Mouse (Mus musculus) lung, embryonic 15.5 days (tissue): Measurements from ENCODE around the gene Ppp1r13b. TPM values are rescaled to one million over a fixed set of nuclear protein-coding genes. Genes with fewer than 3 reads are reported as not detected.

Source experiments
- ATAC-seq: fragments of 200-750 bp; cut with Nextera tagmentation; 2 replicates; pipeline ENCODE4 v1.8.0; 2017; ENCODE audit warnings: moderate number of reproducible peaks, borderline replicate concordance; ENCODE audit not compliant: low FRiP score, low TSS enrichment; ENCODE audit errors: extremely low read depth
- H3K27ac ChIP-seq: fragments of 300-500 bp; sonication (generic); 2 replicates; pipeline ENCODE4 v1.5.1; 2015; ENCODE audit warnings: moderate library complexity, mild to moderate bottlenecking, inconsistent platforms
- H3K27me3 ChIP-seq: fragments of 300-500 bp; sonication (generic); 2 replicates; pipeline ENCODE4 v1.6.1; 2015; ENCODE audit warnings: inconsistent platforms
- H3K36me3 ChIP-seq: fragments of 300-500 bp; sonication (generic); 2 replicates; pipeline ENCODE4 v1.6.1; 2015; ENCODE audit warnings: inconsistent platforms
- H3K4me1 ChIP-seq: fragments of 300-500 bp; sonication (generic); 2 replicates; pipeline ENCODE4 v1.6.1; 2015; ENCODE audit warnings: inconsistent platforms
- H3K4me2 ChIP-seq: fragments of 300-500 bp; sonication (generic); 2 replicates; pipeline ENCODE4 v1.6.1; 2015; ENCODE audit warnings: inconsistent platforms, mild to moderate bottlenecking, moderate library complexity
- H3K4me3 ChIP-seq: fragments of 300-500 bp; sonication (generic); 2 replicates; pipeline ENCODE4 v1.5.1; 2015; ENCODE audit warnings: mild to moderate bottlenecking, inconsistent platforms
- H3K9ac ChIP-seq: fragments of 300-500 bp; sonication (generic); 2 replicates; pipeline ENCODE4 v1.6.1; 2015; ENCODE audit warnings: inconsistent platforms
- H3K9me3 ChIP-seq: fragments of 300-500 bp; sonication (generic); 2 replicates; pipeline ENCODE4 v1.6.1; 2016; ENCODE audit warnings: inconsistent platforms
- WGBS: fragments of 180-500 bp; shearing (Covaris S2); methylation state at CpG from one replicate; pipeline ENCODE4 v1.1.7; 2015; 5-methylcytosine and 5-hydroxymethylcytosine counted together
- polyA plus RNA-seq: library from polyadenylated mRNA; unstranded; fragments of >200 nt; fragmentation: Nextera tagmentation; extraction: Ambion mirVana; gene quantifications from 2 replicates; pipeline ENCODE4 v1.2.1, GENCODE M21; 2015

The Ppp1r13b gene
- polyA plus RNA-seq, 1 experiment from 2014 or later: 25.6 TPM

DNA sequence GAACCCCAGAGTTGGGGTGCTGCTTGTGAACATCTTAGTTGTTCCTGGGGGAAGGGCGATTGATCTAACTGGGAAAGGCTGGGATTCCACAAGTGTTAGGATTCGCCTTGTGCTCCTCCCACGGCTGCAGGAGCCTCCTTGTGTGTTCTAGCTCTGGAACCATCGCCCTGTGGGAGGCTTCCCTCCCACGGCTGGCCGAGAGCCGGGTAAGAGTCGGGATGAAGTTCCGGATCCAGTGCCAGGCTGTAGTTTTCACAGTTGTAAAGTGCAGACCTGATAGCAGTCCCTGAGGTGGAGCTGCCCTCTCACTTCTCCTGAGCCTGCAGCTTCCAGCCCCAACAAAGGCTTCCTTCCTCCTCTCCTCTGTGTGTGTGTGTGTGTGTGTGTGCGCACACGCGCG lies 91.4 kb downstream of the Ppp1r13b start:
- Histone ChIP-seq H3K4me2 (peak overlapping the region; percentile 83), H3K9me3 (no peaks in the 10 kb centered on the region), H3K27ac (0 out of 2 replicates have a peak overlapping the region, but pooled peaks have one; percentile 96), H3K4me3 (peak overlapping the region; percentile 74; the same call in 1 of the 2 replicates), H3K27me3 (no peaks in the 10 kb centered on the region), H3K9ac (peak overlapping the region; percentile 20; the same call in 1 of the 2 replicates), H3K36me3 (no peaks in the 10 kb centered on the region), H3K4me1 (peaks cover 47% of the 10 kb centered on the region)
- WGBS: 48% methylated on average over 13 of the region's 13 CpGs
- ATAC-seq: no peak

DNA sequence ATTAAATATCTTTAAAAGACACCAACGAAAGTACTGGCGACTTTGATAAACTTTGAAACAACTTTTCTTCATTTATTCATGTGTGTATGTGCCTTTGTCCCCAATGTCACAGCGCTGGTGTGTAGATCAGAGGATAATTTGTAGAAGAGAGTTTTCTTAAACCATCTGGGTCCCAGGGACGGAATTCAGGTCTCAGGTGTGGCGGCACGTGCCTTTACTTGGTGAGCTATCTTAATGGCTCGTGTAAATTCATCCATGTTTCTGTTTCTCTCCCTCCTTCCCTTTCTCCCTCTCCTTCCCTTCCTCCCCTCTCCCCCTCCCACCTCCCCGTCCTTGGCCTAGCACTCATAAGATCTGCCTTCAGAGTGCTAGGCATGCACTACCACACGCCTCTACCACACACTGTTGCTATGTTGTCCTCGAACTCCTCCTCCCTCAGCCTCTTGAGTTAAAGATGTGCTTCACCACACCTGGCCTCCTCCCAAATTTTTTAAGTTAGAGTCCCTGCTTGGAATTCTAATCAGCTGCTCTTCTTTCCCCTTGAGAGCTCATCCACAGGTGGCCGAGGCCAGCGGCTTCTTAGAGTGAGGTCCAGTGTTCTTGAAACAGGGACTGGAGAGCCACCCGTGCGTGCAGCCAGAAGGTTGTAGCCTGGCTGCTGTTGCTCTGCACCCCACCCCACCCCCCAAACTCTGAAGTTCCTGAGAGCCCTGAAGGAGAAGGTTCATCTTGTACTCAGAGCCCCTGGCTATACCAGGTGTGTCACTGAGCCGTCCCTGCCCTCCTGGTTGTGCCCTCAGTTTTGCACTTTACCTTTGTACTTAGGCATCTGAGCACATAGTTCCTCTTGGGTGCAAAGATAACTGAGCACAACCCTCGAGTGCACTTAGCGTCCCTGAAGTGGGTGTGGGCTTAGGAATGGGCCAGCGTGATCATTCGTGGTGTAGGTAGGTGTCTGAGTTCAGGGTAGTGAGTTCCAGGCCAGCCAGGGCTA lies 92.8 kb downstream of the Ppp1r13b start:
- peak overlapping the region; percentile 74 for H3K4me3 ChIP-seq
- ATAC-seq: no peak
- WGBS: 16% methylated on average over 19 of the region's 19 CpGs
- H3K27me3 ChIP-seq: no peaks in the 10 kb centered on the region
- peak overlapping the region; percentile 96 for H3K27ac ChIP-seq
- peak overlapping the region; percentile 83 for H3K4me2 ChIP-seq
- H3K9me3 ChIP-seq: no peaks in the 10 kb centered on the region
- no peaks in the 10 kb centered on the region for H3K36me3 ChIP-seq
- H3K9ac ChIP-seq: peak overlapping the region; percentile 70
- H3K4me1 ChIP-seq: peaks cover 48% of the 10 kb centered on the region

DNA sequence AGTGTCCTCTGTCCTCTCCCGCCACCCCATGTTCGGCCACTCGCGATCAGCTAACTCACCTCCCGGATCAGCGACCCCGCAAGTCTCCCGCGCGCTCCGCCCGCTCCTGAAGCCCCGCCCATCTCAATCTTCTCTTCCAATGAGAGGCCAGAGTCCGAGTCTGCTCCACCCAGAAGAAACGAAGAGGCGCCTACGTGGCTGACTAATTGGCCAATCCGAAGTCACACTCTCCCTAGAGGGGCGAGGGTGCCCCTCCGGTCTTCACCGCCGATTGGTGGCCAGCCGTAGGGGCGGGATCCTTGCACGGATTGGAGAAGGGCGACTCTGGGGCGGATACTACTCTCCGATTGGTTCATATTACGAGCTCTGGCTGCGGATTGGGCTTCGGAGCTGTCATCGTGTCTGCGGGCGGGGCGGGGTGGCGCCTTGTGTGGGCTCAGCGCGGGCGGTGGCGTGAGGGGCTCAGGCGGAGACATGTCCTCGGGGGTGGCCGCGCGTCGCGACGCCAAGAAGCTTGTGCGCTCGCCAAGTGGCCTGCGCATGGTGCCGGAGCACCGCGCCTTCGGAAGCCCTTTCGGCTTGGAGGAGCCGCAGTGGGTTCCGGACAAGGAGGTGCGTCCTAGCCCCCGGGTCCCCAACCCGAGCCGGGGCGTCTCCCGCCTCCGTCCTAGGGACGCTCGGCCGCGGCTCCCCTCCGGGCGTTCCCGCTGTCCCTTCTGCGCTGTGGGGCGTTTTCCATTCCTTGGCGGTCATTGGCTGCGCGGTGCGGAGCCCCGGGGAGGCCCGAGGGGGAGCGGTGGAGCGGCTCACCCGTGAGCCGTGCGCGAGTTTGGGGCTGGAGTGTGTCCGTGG lies 93.9 kb downstream of the Ppp1r13b start, which contains the start of the genes Xrcc3 and Zfyve21:
Xrcc3 (minus strand) TSS at position 108 of the 852 bp plus-strand sequence.
Zfyve21 (plus strand) TSS at position 405 of the 852 bp plus-strand sequence.
- Histone ChIP-seq H3K9me3 (no peaks in the 10 kb centered on the region), H3K4me1 (peaks cover 53% of the 10 kb centered on the region), H3K27ac (peak within 1 kb of the TSS; percentile 96), H3K9ac (peak within 1 kb of the TSS; percentile 70), H3K36me3 (no peaks in the 10 kb centered on the region), H3K4me2 (peak within 1 kb of the TSS; percentile 83), H3K27me3 (no peaks in the 10 kb centered on the region), H3K4me3 (peak within 1 kb of the TSS; percentile 74)
- WGBS: 2% methylated on average over 87 of the region's 87 CpGs
- peak; percentile 98 for ATAC-seq

DNA sequence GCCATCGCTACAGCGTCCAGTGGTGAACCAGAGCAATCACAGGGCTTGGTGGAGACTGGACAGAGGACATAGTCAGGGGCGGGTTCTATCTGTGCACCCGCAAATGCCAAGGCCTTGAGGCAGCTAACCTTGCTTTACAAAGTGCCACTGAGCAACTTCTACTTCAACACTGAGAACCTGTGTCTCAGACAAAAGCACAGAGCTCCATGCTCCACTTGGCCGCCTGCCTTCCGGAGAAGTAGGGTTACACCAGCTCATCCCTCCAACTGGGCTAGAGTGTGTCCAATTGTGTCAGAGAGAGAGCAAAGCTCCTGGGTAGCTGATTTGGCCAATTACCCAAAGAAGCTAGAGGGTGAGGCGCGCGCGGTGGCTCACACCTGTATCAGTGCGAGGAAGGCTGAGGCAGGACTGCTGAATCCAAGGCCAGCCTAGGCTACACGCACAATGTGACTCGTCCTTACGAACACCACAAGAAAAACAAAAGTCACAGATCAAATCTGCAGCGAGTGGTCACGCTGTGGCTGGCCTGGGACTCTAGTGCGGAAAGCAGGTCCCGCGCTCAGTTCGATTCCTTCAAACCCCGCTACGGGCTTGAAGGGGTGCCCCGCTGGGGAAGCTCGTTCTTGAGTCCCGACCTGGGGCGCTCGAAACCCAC lies 94.7 kb downstream of the Ppp1r13b start:
- 3% methylated on average over 27 of the region's 27 CpGs for WGBS

DNA sequence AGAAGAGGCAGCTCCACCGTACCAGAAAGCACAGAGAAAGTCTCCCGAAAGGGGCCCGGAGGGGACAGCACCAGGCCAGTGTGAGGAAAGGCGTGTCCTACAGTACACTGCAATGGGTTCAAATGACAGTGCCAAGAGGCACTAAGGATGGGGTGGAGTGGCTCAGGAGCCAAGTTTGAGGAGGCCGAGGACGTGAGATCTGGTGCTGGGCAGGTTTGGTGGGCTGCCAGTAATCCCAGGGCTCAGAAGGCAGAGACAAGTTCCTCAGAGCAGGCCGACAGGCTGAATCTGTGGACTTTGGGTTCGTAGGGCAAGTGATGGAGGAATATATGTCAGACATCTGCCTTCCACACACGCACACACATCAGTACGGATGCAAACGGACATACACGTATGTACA lies 95.3 kb downstream of the Ppp1r13b start:
- Histone ChIP-seq H3K4me3 (peak overlapping the region; percentile 74), H3K9ac (peak overlapping the region; percentile 61), H3K9me3 (no peaks in the 10 kb centered on the region), H3K4me2 (peak overlapping the region; percentile 71), H3K36me3 (peaks cover 11% of the 10 kb centered on the region), H3K27me3 (no peaks in the 10 kb centered on the region), H3K4me1 (peaks cover 45% of the 10 kb centered on the region), H3K27ac (no peak overlapping the region)
- no peak for ATAC-seq
- 55% methylated on average over 12 of the region's 12 CpGs for WGBS

More for the DNA sequence above, 94.7 kb downstream of the Ppp1r13b start:
- Histone ChIP-seq H3K9me3 (no peaks in the 10 kb centered on the region), H3K4me2 (peak overlapping the region; percentile 71), H3K36me3 (peaks cover 6% of the 10 kb centered on the region; the same call in 1 of the 2 replicates), H3K27ac (0 out of 2 replicates have a peak overlapping the region, but pooled peaks have one; percentile 12), H3K9ac (peak overlapping the region; percentile 61), H3K27me3 (no peaks in the 10 kb centered on the region), H3K4me3 (peak overlapping the region; percentile 74), H3K4me1 (peaks cover 47% of the 10 kb centered on the region)
- ATAC-seq: no peak

DNA sequence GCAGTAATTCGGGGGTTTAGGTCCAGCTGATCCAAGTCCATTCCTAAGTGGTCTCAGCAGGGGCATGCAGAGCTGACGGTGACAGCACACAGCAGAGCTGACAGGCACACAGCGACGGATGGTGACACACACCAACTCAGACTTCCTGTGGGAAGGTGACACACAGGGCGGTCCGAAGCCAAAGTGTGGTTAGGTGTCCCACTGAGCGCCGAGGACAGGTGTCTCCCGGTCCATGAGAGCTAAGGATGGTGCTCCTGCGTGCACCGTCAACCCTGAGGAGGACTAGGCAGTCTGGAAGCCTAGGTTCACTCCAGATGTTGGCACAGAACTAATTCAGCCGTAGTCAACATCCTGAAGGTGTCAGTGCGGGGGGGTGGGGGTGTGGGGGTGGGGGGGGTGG lies 95.8 kb downstream of the Ppp1r13b start:
- Histone ChIP-seq H3K4me3 (no peak overlapping the region), H3K36me3 (peaks cover 14% of the 10 kb centered on the region), H3K4me1 (peaks cover 41% of the 10 kb centered on the region), H3K4me2 (no peak overlapping the region), H3K27me3 (no peaks in the 10 kb centered on the region), H3K9me3 (no peaks in the 10 kb centered on the region), H3K9ac (no peak overlapping the region), H3K27ac (no peak overlapping the region)
- 82% methylated on average over 12 of the region's 13 CpGs for WGBS
- ATAC-seq: no peak

DNA sequence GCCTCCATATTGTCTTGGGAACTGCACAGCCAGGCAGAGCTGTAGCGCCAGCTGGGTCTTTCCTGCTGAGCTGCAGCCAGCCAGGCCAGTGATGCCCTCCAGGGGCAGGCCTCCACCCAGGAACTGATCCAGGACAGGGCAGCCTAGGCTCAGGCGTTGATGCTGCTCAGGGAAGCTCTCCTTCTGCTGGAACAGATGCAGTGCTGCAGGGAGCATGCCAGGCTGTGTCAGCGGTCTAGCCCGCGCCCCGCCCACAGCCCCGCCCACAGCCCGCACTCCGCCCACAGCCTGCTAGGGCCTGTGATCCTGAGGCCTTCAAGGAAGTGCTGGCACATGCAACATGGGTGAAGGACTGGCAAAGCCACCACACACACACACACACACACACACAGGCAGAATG lies 98.1 kb downstream of the Ppp1r13b start:
- H3K36me3 ChIP-seq: peaks cover 34% of the 10 kb centered on the region
- WGBS: 5% methylated on average over 9 of the region's 9 CpGs
- peak; percentile 28 for ATAC-seq
- H3K9ac ChIP-seq: 0 out of 2 replicates have a peak overlapping the region, but pooled peaks have one; percentile 18
- H3K9me3 ChIP-seq: no peaks in the 10 kb centered on the region
- H3K27ac ChIP-seq: peak overlapping the region; percentile 63; the same call in 1 of the 2 replicates
- no peak overlapping the region for H3K4me3 ChIP-seq
- H3K27me3 ChIP-seq: no peaks in the 10 kb centered on the region
- H3K4me2 ChIP-seq: peak overlapping the region; percentile 27; the same call in 1 of the 2 replicates
- H3K4me1 ChIP-seq: peaks cover 18% of the 10 kb centered on the region

DNA sequence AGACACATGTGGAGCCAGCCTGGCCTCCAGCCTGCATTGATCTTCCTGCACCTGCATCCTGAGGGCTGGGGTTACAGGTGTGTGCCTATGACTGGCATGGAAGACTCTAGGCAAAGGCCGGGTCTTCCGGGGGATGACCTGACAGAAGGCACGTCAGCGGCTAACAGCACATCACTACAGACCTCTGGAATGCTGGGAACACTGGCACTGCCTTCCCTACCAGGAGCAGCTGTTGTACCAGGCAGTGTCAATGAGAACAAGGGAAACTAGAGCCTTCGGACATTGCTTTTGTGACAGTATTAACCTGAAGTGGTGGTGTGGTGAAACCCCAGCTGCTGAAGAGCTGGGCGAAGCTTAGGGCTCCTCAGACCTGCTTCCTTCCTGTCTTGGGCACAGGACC lies 99.1 kb downstream of the Ppp1r13b start:
- Histone ChIP-seq H3K9ac (no peak overlapping the region), H3K4me1 (peaks cover 18% of the 10 kb centered on the region), H3K4me3 (no peak overlapping the region), H3K36me3 (peaks cover 42% of the 10 kb centered on the region), H3K27me3 (no peaks in the 10 kb centered on the region), H3K4me2 (no peak overlapping the region), H3K9me3 (no peaks in the 10 kb centered on the region), H3K27ac (no peak overlapping the region)
- ATAC-seq: no peak
- WGBS: 85% methylated on average over 6 of the region's 6 CpGs

DNA sequence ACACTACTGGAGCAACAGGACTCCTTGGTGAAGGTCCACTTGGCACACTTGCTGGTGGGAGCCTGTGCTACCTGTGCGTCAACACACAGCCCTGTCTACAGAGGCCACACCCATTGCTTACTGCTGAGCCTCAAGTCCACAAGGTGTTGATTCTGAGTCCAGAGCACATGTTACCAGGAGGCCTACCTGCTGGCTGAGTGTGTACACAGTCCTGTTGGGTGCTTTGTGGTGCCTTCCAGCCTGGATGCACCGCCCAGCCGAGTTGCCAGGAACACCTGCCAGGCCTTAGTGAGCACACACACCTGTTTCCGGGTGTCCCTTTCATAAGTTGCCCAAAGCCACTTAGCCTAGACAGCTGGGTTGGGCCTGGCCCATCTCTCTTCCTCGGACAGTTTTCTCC lies 104.4 kb downstream of the Ppp1r13b start:
- no peaks in the 10 kb centered on the region for H3K4me1 ChIP-seq
- H3K9me3 ChIP-seq: no peaks in the 10 kb centered on the region
- no peak overlapping the region for H3K9ac ChIP-seq
- H3K27me3 ChIP-seq: no peaks in the 10 kb centered on the region
- H3K27ac ChIP-seq: no peak overlapping the region
- WGBS: 74% methylated on average over 5 of the region's 5 CpGs
- H3K4me3 ChIP-seq: no peak overlapping the region
- peaks cover 81% of the 10 kb centered on the region for H3K36me3 ChIP-seq
- H3K4me2 ChIP-seq: no peak overlapping the region
- ATAC-seq: no peak

DNA sequence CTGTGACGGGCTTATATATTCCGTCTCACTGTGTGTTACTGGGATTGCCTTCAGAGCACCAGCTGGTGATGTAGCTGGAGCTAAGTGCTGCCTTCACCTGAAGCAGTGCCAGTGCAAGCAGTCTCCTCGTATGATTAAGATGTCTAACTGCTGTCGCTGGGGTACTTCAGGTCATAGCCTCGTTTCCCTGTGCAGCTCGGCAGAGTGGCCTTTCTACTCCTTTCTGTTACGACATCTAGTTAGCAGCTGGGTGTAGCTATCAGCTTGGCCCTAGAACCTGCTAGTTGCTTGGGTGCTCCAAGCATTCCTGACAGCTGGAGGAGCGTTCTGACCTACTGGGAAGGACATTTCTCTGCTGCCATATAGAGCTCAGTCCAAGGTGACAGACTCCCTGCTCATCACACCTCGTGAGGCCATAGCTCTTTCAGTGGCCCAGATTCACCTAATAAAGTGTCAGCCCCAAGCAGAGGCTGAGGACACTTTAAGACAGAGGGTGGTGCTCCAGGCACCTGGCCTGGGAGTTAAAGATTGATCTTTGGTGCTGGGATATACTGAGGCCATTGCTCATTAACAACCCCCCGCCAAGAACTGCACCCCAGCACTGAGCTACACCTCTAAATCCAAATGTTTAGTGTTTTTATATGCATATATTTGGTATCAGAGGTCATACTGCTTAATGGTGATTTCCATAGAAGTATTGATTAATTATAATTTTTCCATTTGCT lies 107.3 kb downstream of the Ppp1r13b start:
- no peaks in the 10 kb centered on the region for H3K4me1 ChIP-seq
- no peaks in the 10 kb centered on the region for H3K9me3 ChIP-seq
- no peak overlapping the region for H3K27ac ChIP-seq
- no peak overlapping the region for H3K4me3 ChIP-seq
- no peaks in the 10 kb centered on the region for H3K27me3 ChIP-seq
- H3K9ac ChIP-seq: no peak overlapping the region
- WGBS: 75% methylated on average over 10 of the region's 10 CpGs
- no peak for ATAC-seq
- no peak overlapping the region for H3K4me2 ChIP-seq
- H3K36me3 ChIP-seq: peaks cover 82% of the 10 kb centered on the region
